Mouse (Mus musculus): ENCODE data around the gene Pkm. TPM values are rescaled to one million over a fixed set of nuclear protein-coding genes. Genes with fewer than 3 reads are reported as not detected.

The Pkm gene
- polyA plus RNA-seq, 2 experiments: 108 to 131 TPM

DNA sequence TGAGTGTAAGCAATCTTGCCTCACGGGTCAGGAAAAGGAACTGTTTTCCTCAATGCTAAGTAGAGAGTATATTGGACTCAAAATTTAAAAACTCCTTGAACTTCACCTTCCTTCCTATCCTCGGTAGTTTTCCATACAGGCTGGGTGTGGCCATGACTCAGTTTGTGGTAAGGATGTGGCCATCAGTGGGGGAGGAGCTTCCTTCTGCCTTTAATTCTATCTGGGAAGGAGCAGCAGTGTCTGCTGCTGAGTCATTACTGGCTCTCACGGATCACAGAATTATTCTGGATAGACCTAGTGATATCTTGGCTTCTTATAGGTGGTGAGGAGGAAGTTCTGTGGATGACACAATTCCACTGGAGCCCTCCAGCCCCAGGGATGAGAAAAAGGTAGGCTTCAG, 2.8 kb upstream of the Pkm start:
- H3K27ac ChIP-seq: no peak overlapping the region

DNA sequence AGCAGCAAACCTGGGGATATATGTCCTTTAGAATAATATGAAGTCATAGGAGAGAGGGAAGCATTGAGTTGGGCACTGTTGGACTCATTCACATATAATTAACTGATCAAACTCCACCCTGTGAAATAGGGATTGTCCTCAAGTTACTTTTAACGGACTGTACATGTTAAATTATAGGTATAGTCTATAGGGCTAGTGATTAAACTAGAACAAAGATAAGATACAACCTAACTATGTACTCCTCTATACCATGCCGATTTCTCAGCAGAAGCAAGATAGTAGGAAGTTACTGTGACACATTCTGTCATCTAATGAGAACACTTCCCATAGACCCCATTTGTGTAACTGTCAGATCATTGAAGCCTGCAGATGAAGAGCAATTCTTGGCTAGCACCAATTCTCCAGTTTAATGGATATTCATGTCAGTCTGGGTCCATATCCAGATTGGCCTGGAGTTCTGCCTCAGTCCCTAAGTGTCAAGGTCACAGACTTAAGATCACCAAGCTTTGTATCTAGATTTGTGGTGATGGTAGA, 1.7 kb upstream of the Pkm start:
- Histone ChIP-seq H3K4me2 (ENCODE audit: low read depth) (no peak overlapping the region), H3K27me3 (ENCODE audit: control insufficient read depth, insufficient read depth, low read length) (peaks cover 33% of the 10 kb centered on the region), H3K4me1 (replicated peaks; ENCODE audit: control insufficient read depth in 2 of 2, insufficient read depth in 2 of 2, low read length in 1 of 2) (peaks cover 9 to 20% of the 10 kb centered on the region in 2 experiments), H3K9me3 (ENCODE audit: control insufficient read depth, low read length) (no peaks in the 10 kb centered on the region), H3K27ac (no peak overlapping the region), H3K36me3 (replicated peaks; ENCODE audit: control insufficient read depth, insufficient read depth, low read depth) (no peaks in the 10 kb centered on the region), H3K9ac (replicated peaks) (no peak overlapping the region), H3K4me3 (ENCODE audit: insufficient read depth in 1 of 2, low read depth in 2 of 2, low read length in 2 of 2) (no peak overlapping the region)
- TF ChIP-seq EP300 (IDR thresholded peaks at IDR 0.05; ENCODE audit: low read depth): no peak
- WGBS (ENCODE audit: insufficient replicate concordance): 52% methylated on average over 2 of the region's 2 CpGs
- ATAC-seq (ENCODE audit: insufficient read depth): no peak
- DNase-seq (ENCODE audit: low read depth in 3 of 3, low spot score in 3 of 3): no peak

More for the DNA sequence above, 2.8 kb upstream of the Pkm start:
- ATAC-seq (ENCODE audit: insufficient read depth) (peak; percentile 24; the same call in 1 of the 2 replicates), DNase-seq (ENCODE audit: low read depth in 3 of 3, low spot score in 3 of 3) (peak in 2 of 3 experiments; percentile 59 to 62)
- Histone ChIP-seq H3K4me1 (replicated peaks; ENCODE audit: control insufficient read depth in 2 of 2, insufficient read depth in 2 of 2, low read length in 1 of 2) (peaks cover 9 to 15% of the 10 kb centered on the region in 2 experiments), H3K4me3 (ENCODE audit: insufficient read depth in 1 of 2, low read depth in 2 of 2, low read length in 2 of 2) (no peak overlapping the region), H3K9ac (replicated peaks) (no peak overlapping the region), H3K9me3 (ENCODE audit: control insufficient read depth, low read length) (no peaks in the 10 kb centered on the region), H3K27me3 (ENCODE audit: control insufficient read depth, insufficient read depth, low read length) (peaks cover 25% of the 10 kb centered on the region), H3K36me3 (replicated peaks; ENCODE audit: control insufficient read depth, insufficient read depth, low read depth) (no peaks in the 10 kb centered on the region), H3K4me2 (ENCODE audit: low read depth) (peak overlapping the region; percentile 2)
- TF ChIP-seq EP300 (IDR thresholded peaks at IDR 0.05; ENCODE audit: low read depth): peak; percentile 15; the same call in 1 of the 2 replicates
- TF ChIP-seq CTCF (IDR thresholded peaks at IDR 0.05; ENCODE audit: low read depth): no peak
- 4% methylated on average over 3 of the region's 3 CpGs for WGBS (ENCODE audit: insufficient replicate concordance)

DNA sequence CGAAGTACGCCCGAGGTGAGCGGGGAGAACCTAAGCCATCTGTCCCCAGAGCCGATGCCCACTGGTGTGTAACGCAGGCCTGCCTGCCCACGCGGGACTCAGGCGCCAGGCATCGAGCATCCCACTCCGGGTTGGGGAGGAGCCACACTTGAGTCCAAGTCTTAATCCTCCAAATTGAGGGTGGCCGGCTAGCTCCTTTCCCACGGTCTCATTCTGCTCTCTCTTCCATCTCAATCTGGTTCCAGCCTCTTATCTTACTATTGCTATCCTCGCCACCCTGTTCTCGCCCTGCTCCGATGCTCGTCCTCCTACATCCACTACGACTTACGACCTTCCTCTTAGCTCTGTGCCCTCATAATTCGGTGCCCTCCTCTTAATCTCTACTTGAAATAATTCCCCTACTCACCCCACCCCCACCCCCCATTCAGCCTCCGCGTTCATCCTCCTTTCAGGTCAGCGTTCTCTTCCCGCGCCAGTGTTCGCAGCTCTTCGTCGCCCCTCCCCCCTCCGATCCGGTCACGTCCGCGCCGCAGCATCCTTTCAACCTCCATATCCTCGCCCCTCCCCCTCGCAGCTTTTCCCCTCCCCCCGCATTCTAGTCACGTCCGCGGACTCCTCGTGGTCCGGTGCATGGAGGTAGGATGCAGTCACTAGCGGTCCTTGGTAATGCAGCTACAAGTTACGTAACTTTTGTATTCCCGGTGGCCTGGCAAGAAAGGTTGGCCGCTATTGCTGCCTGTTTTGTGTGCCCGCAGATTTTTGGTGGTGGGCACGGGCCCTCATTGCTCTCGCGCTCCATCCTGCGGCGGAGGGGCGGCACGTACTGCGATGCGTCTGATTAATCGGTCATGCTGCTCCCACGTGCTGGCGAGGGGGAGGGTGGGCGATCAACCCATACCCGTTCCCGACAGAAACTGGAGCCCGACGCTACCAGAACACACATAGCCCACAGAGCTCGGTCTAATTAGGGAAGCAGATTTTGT, 758 bp downstream of the Pkm start:
- peaks cover 33% of the 10 kb centered on the region for H3K27me3 ChIP-seq (ENCODE audit: control insufficient read depth, insufficient read depth, low read length)
- H3K27ac ChIP-seq: no peak overlapping the region
- peak overlapping the region; percentile 39 for H3K9ac ChIP-seq (replicated peaks)
- ATAC-seq (ENCODE audit: insufficient read depth) (peak; percentile 13; the same call in 1 of the 2 replicates), DNase-seq (ENCODE audit: low read depth in 3 of 3, low spot score in 3 of 3) (peak in 1 of 3 experiments; percentile 29)
- H3K4me1 ChIP-seq (replicated peaks; ENCODE audit: control insufficient read depth in 2 of 2, insufficient read depth in 2 of 2, low read length in 1 of 2): peaks cover 18 to 30% of the 10 kb centered on the region in 2 experiments
- H3K4me2 ChIP-seq (ENCODE audit: low read depth): peak overlapping the region; percentile 77
- WGBS (ENCODE audit: insufficient replicate concordance): 1% methylated on average over 65 of the region's 65 CpGs
- TF ChIP-seq CTCF (IDR thresholded peaks at IDR 0.05; ENCODE audit: low read depth) (peak; percentile 49), EP300 (IDR thresholded peaks at IDR 0.05; ENCODE audit: low read depth) (no peak)
- H3K4me3 ChIP-seq (ENCODE audit: insufficient read depth in 1 of 2, low read depth in 2 of 2, low read length in 2 of 2): peak overlapping the region; percentile 62 to 63
- H3K36me3 ChIP-seq (replicated peaks; ENCODE audit: control insufficient read depth, insufficient read depth, low read depth): no peaks in the 10 kb centered on the region
- H3K9me3 ChIP-seq (ENCODE audit: control insufficient read depth, low read length): no peaks in the 10 kb centered on the region

DNA sequence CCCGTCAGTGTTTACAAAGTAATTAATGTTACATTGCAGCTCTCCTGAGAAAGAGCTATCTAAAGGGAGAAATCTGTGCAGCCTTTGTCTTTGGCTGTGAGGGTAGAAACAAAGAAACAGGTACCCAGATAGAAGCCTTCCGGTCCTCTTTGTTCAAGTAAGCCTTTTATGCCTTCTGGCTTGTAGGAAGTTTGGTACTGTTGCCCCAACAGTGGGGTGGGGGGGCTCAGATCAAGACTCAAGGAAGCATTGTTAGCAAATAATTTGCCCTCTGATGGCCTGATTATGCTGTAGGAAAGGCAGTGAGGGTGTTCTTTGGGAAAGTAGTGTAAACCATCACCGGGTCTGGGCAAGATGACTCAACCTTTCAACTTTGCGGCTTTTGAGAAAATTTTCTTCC, 2.0 kb downstream of the Pkm start:
- no peaks in the 10 kb centered on the region for H3K36me3 ChIP-seq (replicated peaks; ENCODE audit: control insufficient read depth, insufficient read depth, low read depth)
- peak overlapping the region; percentile 9 to 62; a peak in 3 of 4 replicates for H3K4me3 ChIP-seq (ENCODE audit: insufficient read depth in 1 of 2, low read depth in 2 of 2, low read length in 2 of 2)
- peak overlapping the region; percentile 77 for H3K4me2 ChIP-seq (ENCODE audit: low read depth)
- H3K9ac ChIP-seq (replicated peaks): no peak overlapping the region
- 22% methylated on average over 4 of the region's 4 CpGs for WGBS (ENCODE audit: insufficient replicate concordance)
- DNase-seq (ENCODE audit: low read depth in 3 of 3, low spot score in 3 of 3) (no peak), ATAC-seq (ENCODE audit: insufficient read depth) (no peak)
- H3K9me3 ChIP-seq (ENCODE audit: control insufficient read depth, low read length): no peaks in the 10 kb centered on the region
- peaks cover 33% of the 10 kb centered on the region for H3K27me3 ChIP-seq (ENCODE audit: control insufficient read depth, insufficient read depth, low read length)
- H3K27ac ChIP-seq: no peak overlapping the region
- no peak for TF ChIP-seq CTCF (IDR thresholded peaks at IDR 0.05; ENCODE audit: low read depth)
- TF ChIP-seq EP300 (IDR thresholded peaks at IDR 0.05; ENCODE audit: low read depth): no peak
- H3K4me1 ChIP-seq (replicated peaks; ENCODE audit: control insufficient read depth in 2 of 2, insufficient read depth in 2 of 2, low read length in 1 of 2): peaks cover 19 to 31% of the 10 kb centered on the region in 2 experiments
